Mouse (Mus musculus) kidney, postnatal 0 days (tissue): ENCODE measurements around the gene Smoc1. TPM values are rescaled to one million over a fixed set of nuclear protein-coding genes. Genes with fewer than 3 reads are reported as not detected.

ENCODE experiments used
- ATAC-seq: fragments of 200-750 bp; cut with Nextera tagmentation; replicated peaks from 2 replicates; pipeline ENCODE4 v1.8.0; 2017; ENCODE audit warnings: low read depth, moderate number of reproducible peaks, moderate TSS enrichment, moderate library complexity; ENCODE audit not compliant: low FRiP score
- DNase-seq: peaks from one replicate; pipeline ENCODE4 v3.0.0-alpha.2; 2016; ENCODE audit warnings: low spot score
- H3K27ac ChIP-seq: fragments of 300-500 bp; sonication (generic); 2 replicates; pipeline ENCODE4 v1.5.1; 2014; ENCODE audit warnings: mild to moderate bottlenecking
- H3K27me3 ChIP-seq: fragments of 300-500 bp; sonication (generic); 2 replicates; pipeline ENCODE4 v1.6.1; 2014; ENCODE audit warnings: low read length, mixed read lengths; ENCODE audit not compliant: insufficient read depth
- H3K36me3 ChIP-seq: fragments of 300-500 bp; sonication (generic); 2 replicates; pipeline ENCODE4 v1.6.1; 2014; ENCODE audit warnings: low read length, mixed read lengths; ENCODE audit not compliant: insufficient read depth
- H3K4me1 ChIP-seq: fragments of 300-500 bp; sonication (generic); replicated peaks from 2 replicates; pipeline ENCODE4 v1.6.1; 2014; ENCODE audit warnings: antibody characterized with exemption, low read length, mixed read lengths; ENCODE audit not compliant: insufficient read depth
- H3K4me2 ChIP-seq: fragments of 300-500 bp; sonication (generic); 2 replicates; pipeline ENCODE4 v1.6.1; 2014; ENCODE audit warnings: mild to moderate bottlenecking, low read length, moderate library complexity, mixed read lengths
- H3K4me3 ChIP-seq: fragments of 300-500 bp; sonication (generic); replicated peaks from 2 replicates; pipeline ENCODE4 v1.5.1; 2014; ENCODE audit warnings: low read depth, low read length
- H3K9ac ChIP-seq: fragments of 300-500 bp; sonication (generic); 2 replicates; pipeline ENCODE4 v1.6.1; 2014; ENCODE audit warnings: low read depth, low read length
- H3K9me3 ChIP-seq: fragments of 300-500 bp; sonication (generic); replicated peaks from 2 replicates; pipeline ENCODE4 v1.6.1; 2016; ENCODE audit warnings: low read length, inconsistent platforms, mixed read lengths
- CTCF ChIP-seq: IDR thresholded peaks from 2 replicates; pipeline ENCODE4 v1.5.1; 2016; ENCODE audit warnings: antibody characterized with exemption, low read depth, mild to moderate bottlenecking, moderate library complexity
- WGBS: fragments of 180-500 bp; shearing (Covaris S2); extraction: QIAGEN DNeasy Blood & Tissue Kit; methylation state at CpG from one replicate; pipeline ENCODE4 v1.1.7; 2014; 5-methylcytosine and 5-hydroxymethylcytosine counted together
- polyA plus RNA-seq: library from polyadenylated mRNA; unstranded; fragments of >200 nt; fragmentation: Nextera tagmentation; extraction: Ambion mirVana; gene quantifications from 2 replicates; pipeline ENCODE4 v1.2.1, GENCODE M21; 2015

Smoc1 gene
- polyA plus RNA-seq, 1 experiment from 2014 or later = 0.72 TPM

DNA sequence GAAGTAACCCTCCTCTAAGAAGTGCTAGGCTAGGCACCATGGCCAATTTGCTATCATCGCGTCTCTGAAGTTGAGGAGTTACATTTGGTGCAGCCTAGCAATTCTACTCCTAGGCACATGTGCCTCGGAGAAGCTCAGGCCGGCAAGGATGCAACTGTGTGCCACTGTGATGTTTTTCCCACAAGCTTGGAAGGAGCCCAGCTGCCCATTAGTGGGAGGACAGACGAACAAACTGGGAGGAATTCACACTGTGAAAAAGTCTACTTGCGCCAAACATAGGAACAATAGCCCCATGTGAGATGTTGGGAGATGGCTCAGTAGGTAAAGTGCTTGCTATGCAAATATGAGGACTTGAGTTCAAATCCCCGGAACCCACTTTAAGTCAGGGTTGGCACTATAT, 5.0 kb downstream of the Smoc1 start:
- H3K27me3 ChIP-seq = peaks cover 30% of the 10 kb centered on the region
- H3K9me3 ChIP-seq = no peaks in the 10 kb centered on the region
- no peaks in the 10 kb centered on the region; the same call in 1 of the 2 replicates for H3K4me1 ChIP-seq
- WGBS = 44% methylated on average over 7 of the region's 7 CpGs
- H3K9ac ChIP-seq = no peak overlapping the region
- no peaks in the 10 kb centered on the region for H3K36me3 ChIP-seq
- no peak overlapping the region for H3K4me2 ChIP-seq
- TF ChIP-seq CTCF = no peak
- H3K27ac ChIP-seq = no peak overlapping the region
- H3K4me3 ChIP-seq = no peak overlapping the region
- DNase-seq = no peak
- no peak for ATAC-seq

DNA sequence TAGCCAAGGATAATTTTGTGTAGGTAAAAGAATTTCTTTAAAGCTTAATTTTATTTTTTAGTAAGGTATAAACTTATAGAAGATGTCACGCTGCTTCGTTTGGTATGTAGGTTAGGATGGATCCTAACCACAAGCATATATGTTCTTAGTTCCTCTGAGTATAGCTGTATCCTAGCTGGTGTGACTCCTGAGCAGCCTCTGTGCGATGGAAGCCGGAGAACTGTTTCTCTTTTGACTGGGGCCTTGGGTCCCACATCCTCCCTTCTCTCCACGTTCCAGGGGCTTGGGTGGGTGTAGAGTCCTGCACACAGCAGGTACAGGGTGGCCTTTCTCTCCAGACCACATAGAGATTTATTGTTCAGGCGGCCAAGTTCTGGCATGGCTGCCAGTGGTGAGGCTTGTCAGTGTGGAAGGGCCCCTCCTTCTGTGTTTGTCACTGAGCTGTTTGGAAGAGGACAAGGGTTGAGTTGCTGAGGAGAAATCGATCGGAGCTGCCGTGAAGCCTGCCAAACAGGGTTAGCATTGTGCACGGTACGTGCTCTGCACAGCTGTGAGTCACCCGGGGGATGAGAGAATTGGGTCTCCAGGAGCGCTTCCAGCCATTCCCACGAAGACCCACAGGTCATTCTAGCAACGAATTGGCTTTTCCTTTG, 6.9 kb downstream of the Smoc1 start:
- DNase-seq (no peak), ATAC-seq (no peak)
- no peak for TF ChIP-seq CTCF
- H3K4me2 ChIP-seq = no peak overlapping the region
- no peak overlapping the region for H3K9ac ChIP-seq
- 57% methylated on average over 15 of the region's 15 CpGs for WGBS
- no peaks in the 10 kb centered on the region for H3K9me3 ChIP-seq
- no peak overlapping the region for H3K4me3 ChIP-seq
- H3K27ac ChIP-seq = no peak overlapping the region
- no peaks in the 10 kb centered on the region for H3K4me1 ChIP-seq
- peaks cover 12% of the 10 kb centered on the region for H3K27me3 ChIP-seq
- H3K36me3 ChIP-seq = no peaks in the 10 kb centered on the region

DNA sequence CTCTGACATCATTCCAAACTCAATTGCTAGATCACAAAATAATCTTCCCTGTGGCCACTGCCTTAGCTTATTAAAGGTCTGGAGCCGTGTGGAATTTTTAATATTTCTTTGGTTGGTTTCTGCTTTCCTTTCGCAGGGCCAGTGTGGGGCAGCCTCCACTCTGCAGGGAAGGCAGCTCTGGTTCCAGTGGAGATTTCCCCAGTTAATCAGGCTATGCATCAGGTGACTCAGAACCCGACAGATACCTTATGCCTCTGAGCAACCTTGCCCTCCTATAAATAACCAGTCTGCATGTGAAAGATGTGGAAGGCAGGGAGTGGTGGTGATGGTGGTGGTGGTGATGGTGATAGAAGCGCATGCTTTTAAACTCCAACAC, 7.4 kb downstream of the Smoc1 start:
- no peak for DNase-seq
- H3K9me3 ChIP-seq = no peaks in the 10 kb centered on the region
- H3K27me3 ChIP-seq = peaks cover 9% of the 10 kb centered on the region; the same call in 1 of the 2 replicates
- WGBS = 64% methylated on average over 4 of the region's 4 CpGs
- H3K4me2 ChIP-seq = no peak overlapping the region
- H3K4me3 ChIP-seq = no peak overlapping the region
- H3K36me3 ChIP-seq = no peaks in the 10 kb centered on the region
- H3K9ac ChIP-seq = no peak overlapping the region
- no peaks in the 10 kb centered on the region for H3K4me1 ChIP-seq
- TF ChIP-seq CTCF = no peak
- no peak for ATAC-seq
- no peak overlapping the region for H3K27ac ChIP-seq

DNA sequence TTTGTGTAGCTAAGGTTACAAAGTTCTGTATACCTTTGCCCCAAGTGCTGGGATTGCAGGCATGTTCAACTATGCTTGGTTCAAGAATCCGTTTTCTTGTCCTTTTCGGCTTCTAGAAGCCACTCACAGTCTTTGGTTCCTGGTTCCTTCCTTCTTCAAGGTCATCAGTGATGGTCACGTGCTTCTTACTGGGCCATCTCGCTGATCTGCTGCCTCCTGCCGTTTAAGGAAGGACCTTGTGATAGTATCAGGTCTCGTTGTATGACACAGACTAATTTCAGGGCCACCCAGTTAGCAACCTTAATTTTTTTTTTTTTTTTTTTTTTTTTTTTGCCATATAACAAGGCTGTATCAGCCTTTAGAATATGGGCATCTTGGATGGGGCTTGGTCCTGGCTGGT, 9.2 kb downstream of the Smoc1 start:
- DNase-seq = no peak
- Histone ChIP-seq H3K4me1 (no peaks in the 10 kb centered on the region), H3K4me3 (no peak overlapping the region), H3K9ac (no peak overlapping the region), H3K27me3 (peaks cover 3% of the 10 kb centered on the region; the same call in 1 of the 2 replicates), H3K27ac (no peak overlapping the region), H3K36me3 (no peaks in the 10 kb centered on the region), H3K9me3 (no peaks in the 10 kb centered on the region), H3K4me2 (no peak overlapping the region)
- no peak for ATAC-seq
- 88% methylated on average over 6 of the region's 6 CpGs for WGBS
- TF ChIP-seq CTCF = no peak

GRCm38 (mm10) chr12:81043616-81044015, 17.0 kb downstream of the Smoc1 start:
- no peak overlapping the region for H3K27ac ChIP-seq
- no peak overlapping the region for H3K4me2 ChIP-seq
- WGBS = 77% methylated on average over 11 of the region's 11 CpGs
- no peak for DNase-seq
- no peak overlapping the region for H3K4me3 ChIP-seq
- H3K9me3 ChIP-seq = no peaks in the 10 kb centered on the region
- H3K27me3 ChIP-seq = no peaks in the 10 kb centered on the region
- no peak for ATAC-seq
- no peak overlapping the region for H3K9ac ChIP-seq
- H3K36me3 ChIP-seq = no peaks in the 10 kb centered on the region
- no peak for TF ChIP-seq CTCF
- no peaks in the 10 kb centered on the region for H3K4me1 ChIP-seq

DNA sequence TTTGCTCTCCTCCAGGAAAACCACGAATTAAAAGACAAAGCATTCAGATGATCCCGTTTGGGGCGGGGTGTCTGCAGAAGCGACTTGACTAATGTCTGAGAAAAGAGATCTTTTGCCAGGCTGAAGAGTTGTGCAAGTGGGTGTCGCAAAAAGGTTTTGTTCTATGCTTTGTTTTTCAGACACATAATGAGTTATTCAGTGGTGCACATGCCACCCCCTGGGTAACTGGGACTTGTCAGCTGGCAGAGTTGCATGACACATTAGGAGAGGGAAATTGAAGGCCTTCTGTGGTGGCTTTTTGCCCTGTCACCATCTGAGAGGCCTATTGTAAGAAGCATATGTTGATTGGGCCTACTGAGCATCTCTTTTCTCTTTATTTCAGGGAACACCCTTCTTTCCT, 20.3 kb downstream of the Smoc1 start:
- WGBS = 89% methylated on average over 5 of the region's 5 CpGs
- H3K4me2 ChIP-seq = no peak overlapping the region
- no peaks in the 10 kb centered on the region for H3K4me1 ChIP-seq
- no peaks in the 10 kb centered on the region for H3K36me3 ChIP-seq
- ATAC-seq = no peak
- no peak overlapping the region for H3K27ac ChIP-seq
- no peaks in the 10 kb centered on the region for H3K9me3 ChIP-seq
- H3K27me3 ChIP-seq = no peaks in the 10 kb centered on the region
- no peak overlapping the region for H3K4me3 ChIP-seq
- TF ChIP-seq CTCF = no peak
- DNase-seq = no peak
- no peak overlapping the region for H3K9ac ChIP-seq

GRCm38 (mm10) chr12:81049661-81050060, 23.1 kb downstream of the Smoc1 start:
- no peaks in the 10 kb centered on the region for H3K4me1 ChIP-seq
- no peak for TF ChIP-seq CTCF

More at GRCm38 (mm10) chr12:81049661-81050060, 23.1 kb downstream of the Smoc1 start:
- H3K36me3 ChIP-seq = no peaks in the 10 kb centered on the region
- no peak overlapping the region for H3K4me2 ChIP-seq
- no peaks in the 10 kb centered on the region for H3K27me3 ChIP-seq
- WGBS = 94% methylated on average over 5 of the region's 5 CpGs
- ATAC-seq = no peak
- no peak overlapping the region for H3K4me3 ChIP-seq
- no peak for DNase-seq
- H3K27ac ChIP-seq = no peak overlapping the region
- H3K9ac ChIP-seq = no peak overlapping the region
- no peaks in the 10 kb centered on the region for H3K9me3 ChIP-seq
